Mouse (Mus musculus): ENCODE data around the gene Ptprz1.

DNA sequence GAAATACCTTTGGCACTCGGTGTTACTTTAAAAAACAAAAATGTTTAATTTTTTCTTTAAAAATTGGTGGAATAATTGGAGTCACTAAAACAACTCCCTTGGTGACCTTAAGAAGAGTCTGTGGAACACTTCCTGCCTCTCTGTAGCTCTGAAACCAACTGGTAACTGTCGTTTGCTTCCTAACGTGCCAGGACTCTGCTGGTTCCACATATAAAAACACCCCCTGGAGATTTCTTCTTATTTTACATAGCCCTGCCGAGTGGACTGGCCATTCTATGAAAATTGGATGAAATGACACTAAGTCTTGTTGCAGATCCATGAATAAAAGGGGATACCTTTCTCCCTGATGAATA is 34.6 kb downstream of the Ptprz1 start:
- TF ChIP-seq POLR2A (IDR thresholded peaks at IDR 0.05; ENCODE audit: borderline replicate concordance, low read depth, low read length): no peak
- no peak for TF ChIP-seq CTCF (IDR thresholded peaks at IDR 0.05; ENCODE audit: low read depth, low read length)

Data from bone marrow macrophage, adult 2 months (primary cell).